Mouse (Mus musculus) kidney, embryonic 16.5 days (tissue): ENCODE measurements around the gene Crmp1. TPM values are rescaled to one million over a fixed set of nuclear protein-coding genes. Genes with fewer than 3 reads are reported as not detected.

ENCODE experiments used
- ATAC-seq: fragments of 200-750 bp; cut with Nextera tagmentation; 2 replicates; pipeline ENCODE4 v1.8.0; 2017; ENCODE audit warnings: moderate TSS enrichment; ENCODE audit not compliant: low FRiP score, low TSS enrichment
- H3K27ac ChIP-seq: fragments of 300-500 bp; sonication (generic); 2 replicates; pipeline ENCODE4 v1.5.1; 2014; ENCODE audit warnings: low read length
- H3K27me3 ChIP-seq: fragments of 300-500 bp; sonication (generic); 2 replicates; pipeline ENCODE4 v1.6.1; 2014; ENCODE audit warnings: low read length, control low read depth, mixed read lengths; ENCODE audit not compliant: insufficient read depth
- H3K36me3 ChIP-seq: fragments of 300-500 bp; sonication (generic); 2 replicates; pipeline ENCODE4 v1.6.1; 2014; ENCODE audit warnings: low read length, control low read depth, mixed read lengths; ENCODE audit not compliant: insufficient read depth
- H3K4me1 ChIP-seq: fragments of 300-500 bp; sonication (generic); 2 replicates; pipeline ENCODE4 v1.6.1; 2014; ENCODE audit warnings: low read length, control low read depth, mixed read lengths; ENCODE audit not compliant: insufficient read depth
- H3K4me2 ChIP-seq: fragments of 300-500 bp; sonication (generic); replicated peaks from 2 replicates; pipeline ENCODE4 v1.6.1; 2014; ENCODE audit warnings: low read depth, low read length
- H3K4me3 ChIP-seq: fragments of 300-500 bp; sonication (generic); 2 replicates; pipeline ENCODE4 v1.5.1; 2014; ENCODE audit warnings: mild to moderate bottlenecking, low read length
- H3K9ac ChIP-seq: fragments of 300-500 bp; sonication (generic); replicated peaks from 2 replicates; pipeline ENCODE4 v1.6.1; 2014; ENCODE audit warnings: low read length
- H3K9me3 ChIP-seq: fragments of 300-500 bp; sonication (generic); 2 replicates; pipeline ENCODE4 v1.6.1; 2016; ENCODE audit warnings: low read length, control low read depth
- WGBS: fragments of 180-500 bp; shearing (Covaris S2); extraction: QIAGEN DNeasy Blood & Tissue Kit; methylation state at CpG from one replicate; pipeline ENCODE4 v1.1.7; 2014; 5-methylcytosine and 5-hydroxymethylcytosine counted together
- polyA plus RNA-seq: library from polyadenylated mRNA; unstranded; fragments of >200 nt; fragmentation: Nextera tagmentation; extraction: Ambion mirVana; gene quantifications from 2 replicates; pipeline ENCODE4 v1.2.1, GENCODE M21; 2015

The Crmp1 gene
- polyA plus RNA-seq, 1 experiment from 2014 or later = 9.8 TPM

GRCm38 (mm10) chr5:37320174-37320573 lies 78.4 kb downstream of the Crmp1 start:
- 63% methylated on average over 3 of the region's 3 CpGs for WGBS
- H3K4me3 ChIP-seq = no peak overlapping the region
- no peak overlapping the region for H3K27ac ChIP-seq
- H3K9me3 ChIP-seq = peaks cover 4% of the 10 kb centered on the region; the same call in 1 of the 2 replicates
- H3K4me1 ChIP-seq = no peaks in the 10 kb centered on the region
- no peak overlapping the region for H3K4me2 ChIP-seq
- H3K36me3 ChIP-seq = peaks cover 69% of the 10 kb centered on the region
- no peak for ATAC-seq
- H3K9ac ChIP-seq = no peak overlapping the region
- no peaks in the 10 kb centered on the region for H3K27me3 ChIP-seq

- Histone ChIP-seq H3K4me2 (no peak overlapping the region), H3K27me3 (no peaks in the 10 kb centered on the region), H3K27ac (no peak overlapping the region), H3K9me3 (no peaks in the 10 kb centered on the region), H3K4me1 (no peaks in the 10 kb centered on the region), H3K9ac (no peak overlapping the region), H3K36me3 (peaks cover 69% of the 10 kb centered on the region), H3K4me3 (no peak overlapping the region)
- no peak for ATAC-seq
- 92% methylated on average over 4 of the region's 4 CpGs for WGBS
Observed at GRCm38 (mm10) chr5:37320761-37321160, 79.0 kb downstream of the Crmp1 start.

- Histone ChIP-seq H3K4me2 (no peak overlapping the region), H3K4me1 (no peaks in the 10 kb centered on the region), H3K36me3 (peaks cover 43% of the 10 kb centered on the region), H3K9me3 (no peaks in the 10 kb centered on the region), H3K9ac (no peak overlapping the region), H3K4me3 (no peak overlapping the region), H3K27ac (no peak overlapping the region), H3K27me3 (no peaks in the 10 kb centered on the region)
- WGBS = 92% methylated on average over 6 of the region's 6 CpGs
- ATAC-seq = no peak
Observed at GRCm38 (mm10) chr5:37326675-37327074, 84.9 kb downstream of the Crmp1 start.

GRCm38 (mm10) chr5:37330449-37331132 lies 88.9 kb downstream of the Crmp1 start:
- no peak overlapping the region for H3K9ac ChIP-seq
- H3K36me3 ChIP-seq = peaks cover 20% of the 10 kb centered on the region
- no peaks in the 10 kb centered on the region for H3K9me3 ChIP-seq
- 70% methylated on average over 8 of the region's 8 CpGs for WGBS
- no peak overlapping the region for H3K4me2 ChIP-seq
- H3K27me3 ChIP-seq = no peaks in the 10 kb centered on the region
- no peak overlapping the region for H3K4me3 ChIP-seq
- H3K4me1 ChIP-seq = peaks cover 8% of the 10 kb centered on the region
- H3K27ac ChIP-seq = peak overlapping the region; percentile 78
- peak; percentile 5; the same call in 1 of the 2 replicates for ATAC-seq

- peaks cover 13% of the 10 kb centered on the region for H3K4me1 ChIP-seq
- peak; percentile 93 for ATAC-seq
- H3K9me3 ChIP-seq = no peaks in the 10 kb centered on the region
- H3K9ac ChIP-seq = no peak overlapping the region
- no peak overlapping the region for H3K4me2 ChIP-seq
- peak overlapping the region; percentile 78 for H3K27ac ChIP-seq
- 79% methylated on average over 2 of the region's 2 CpGs for WGBS
- peaks cover 15% of the 10 kb centered on the region for H3K36me3 ChIP-seq
- H3K27me3 ChIP-seq = no peaks in the 10 kb centered on the region
- no peak overlapping the region for H3K4me3 ChIP-seq
Observed at GRCm38 (mm10) chr5:37331133-37331505, 89.4 kb downstream of the Crmp1 start.

- Histone ChIP-seq H3K27me3 (no peaks in the 10 kb centered on the region), H3K4me3 (no peak overlapping the region), H3K36me3 (peaks cover 10% of the 10 kb centered on the region), H3K4me2 (no peak overlapping the region), H3K9ac (no peak overlapping the region), H3K9me3 (no peaks in the 10 kb centered on the region), H3K27ac (peak overlapping the region; percentile 65; the same call in 1 of the 2 replicates), H3K4me1 (peaks cover 17% of the 10 kb centered on the region)
- no peak for ATAC-seq
- 81% methylated on average over 4 of the region's 4 CpGs for WGBS
Observed at GRCm38 (mm10) chr5:37332066-37332465, 90.3 kb downstream of the Crmp1 start.

- WGBS = 56% methylated on average over 3 of the region's 3 CpGs
- Histone ChIP-seq H3K27ac (no peak overlapping the region), H3K9me3 (no peaks in the 10 kb centered on the region), H3K4me2 (no peak overlapping the region; the same call in 1 of the 2 replicates), H3K4me3 (no peak overlapping the region), H3K4me1 (peaks cover 42% of the 10 kb centered on the region), H3K27me3 (no peaks in the 10 kb centered on the region), H3K36me3 (no peaks in the 10 kb centered on the region), H3K9ac (no peak overlapping the region)
- ATAC-seq = no peak
Observed at GRCm38 (mm10) chr5:37335061-37335460, 93.3 kb downstream of the Crmp1 start.

GRCm38 (mm10) chr5:37336485-37337105 lies 94.9 kb downstream of the Crmp1 start, which contains the start of gene Evc:
TSS of gene Evc (minus strand) at chr5:37336894.
- Histone ChIP-seq H3K27me3 (no peaks in the 10 kb centered on the region), H3K4me1 (peaks cover 42% of the 10 kb centered on the region), H3K36me3 (no peaks in the 10 kb centered on the region), H3K9me3 (no peaks in the 10 kb centered on the region), H3K27ac (peak within 1 kb of the TSS; percentile 30; the same call in 1 of the 2 replicates), H3K4me3 (peak within 1 kb of the TSS; percentile 69), H3K4me2 (peak within 1 kb of the TSS; percentile 83), H3K9ac (peak within 1 kb of the TSS; percentile 80)
- peak; percentile 69 for ATAC-seq
- WGBS = 0% methylated on average over 45 of the region's 48 CpGs

- H3K27ac ChIP-seq = peak overlapping the region; percentile 78
- 72% methylated on average over 3 of the region's 3 CpGs for WGBS
- H3K9ac ChIP-seq = peak overlapping the region; percentile 80
- H3K27me3 ChIP-seq = no peaks in the 10 kb centered on the region
- peaks cover 42% of the 10 kb centered on the region for H3K4me1 ChIP-seq
- H3K36me3 ChIP-seq = peaks cover 4% of the 10 kb centered on the region; the same call in 1 of the 2 replicates
- H3K4me2 ChIP-seq = peak overlapping the region; percentile 72
- H3K4me3 ChIP-seq = peak overlapping the region; percentile 64
- no peak; the same call in 1 of the 2 replicates for ATAC-seq
- no peaks in the 10 kb centered on the region for H3K9me3 ChIP-seq
Observed at GRCm38 (mm10) chr5:37337696-37338095, 96.0 kb downstream of the Crmp1 start.

- 0% methylated on average over 27 of the region's 27 CpGs for WGBS
- H3K9me3 ChIP-seq = no peaks in the 10 kb centered on the region
- peaks cover 42% of the 10 kb centered on the region for H3K4me1 ChIP-seq
- H3K36me3 ChIP-seq = peaks cover 7% of the 10 kb centered on the region; the same call in 1 of the 2 replicates
- H3K27ac ChIP-seq = peak within 1 kb of the TSS; percentile 78
- H3K4me3 ChIP-seq = peak within 1 kb of the TSS; percentile 69
- peak within 1 kb of the TSS; percentile 83 for H3K4me2 ChIP-seq
- no peaks in the 10 kb centered on the region for H3K27me3 ChIP-seq
- H3K9ac ChIP-seq = peak within 1 kb of the TSS; percentile 80
- ATAC-seq = peak; percentile 83
Observed at GRCm38 (mm10) chr5:37338288-37338687, 96.5 kb downstream of the Crmp1 start, which contains the start of gene Evc2. TSS of gene Evc2 (plus strand) at chr5:37338499.
